Mouse (Mus musculus): Measurements from ENCODE around the gene Rpl5.

The Rpl5 gene

DNA sequence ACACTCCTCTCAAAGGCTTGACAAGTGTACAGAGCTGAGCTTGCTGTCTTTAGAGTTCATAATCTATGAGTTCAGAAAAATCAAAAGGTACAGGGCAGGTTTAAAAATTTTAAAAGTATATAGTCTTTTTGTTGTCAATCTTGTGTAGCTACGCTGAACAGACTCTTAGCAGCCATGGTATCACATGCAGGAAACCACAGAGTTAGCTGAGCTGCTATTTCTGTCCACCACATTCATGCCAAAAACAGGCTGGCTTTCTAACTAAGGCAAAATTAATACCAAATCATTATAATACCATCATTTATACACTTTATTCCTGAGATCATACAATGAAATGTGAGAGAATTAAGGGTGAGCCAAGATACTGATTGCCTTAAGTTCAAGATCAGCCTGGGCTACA is 46.2 kb downstream of the Rpl5 start:
- no peak for DNase-seq

- DNase-seq, result no peak
Measured at GRCm38 (mm10) chr5:107947548-107947947, 47.2 kb downstream of the Rpl5 start.

DNA sequence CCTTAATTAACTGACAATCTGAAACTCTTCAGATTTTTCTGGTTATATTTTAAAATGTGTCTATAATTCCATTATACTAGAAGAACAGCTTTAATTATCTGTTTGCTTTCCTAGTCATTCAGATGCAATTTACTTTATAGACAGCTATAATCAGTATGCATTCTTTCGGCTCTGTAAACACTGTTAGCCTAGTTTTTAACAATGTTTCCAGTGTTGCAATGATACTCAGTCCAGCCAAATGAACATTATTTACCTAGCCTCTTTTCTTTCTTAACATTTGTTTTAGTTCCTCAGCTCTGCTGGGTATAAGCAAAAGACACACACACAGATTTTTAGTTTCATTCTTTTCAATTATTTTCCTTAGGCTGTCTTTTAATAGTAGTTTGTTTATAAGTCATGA is 48.6 kb downstream of the Rpl5 start:
- DNase-seq, result no peak

DNA sequence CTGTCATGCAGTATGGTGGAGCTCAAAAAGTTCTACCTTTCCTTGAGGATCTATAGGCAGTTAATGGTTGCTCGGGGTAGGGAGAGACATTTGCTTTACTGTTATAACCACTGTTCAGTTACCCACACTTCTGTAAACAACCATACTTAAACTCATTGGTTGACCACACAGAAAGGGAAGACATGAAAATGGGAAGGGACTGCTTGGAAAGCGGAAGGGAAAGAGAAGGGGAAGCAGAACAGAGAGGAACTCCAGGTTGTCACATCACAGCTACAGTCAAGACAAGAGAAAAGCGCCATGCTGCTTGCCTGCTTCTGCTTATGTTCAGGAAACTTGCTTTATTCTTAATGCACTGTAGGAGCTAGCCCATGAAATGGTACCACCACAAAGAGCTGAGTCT is 49.3 kb downstream of the Rpl5 start:
- DNase-seq, result no peak

DNA sequence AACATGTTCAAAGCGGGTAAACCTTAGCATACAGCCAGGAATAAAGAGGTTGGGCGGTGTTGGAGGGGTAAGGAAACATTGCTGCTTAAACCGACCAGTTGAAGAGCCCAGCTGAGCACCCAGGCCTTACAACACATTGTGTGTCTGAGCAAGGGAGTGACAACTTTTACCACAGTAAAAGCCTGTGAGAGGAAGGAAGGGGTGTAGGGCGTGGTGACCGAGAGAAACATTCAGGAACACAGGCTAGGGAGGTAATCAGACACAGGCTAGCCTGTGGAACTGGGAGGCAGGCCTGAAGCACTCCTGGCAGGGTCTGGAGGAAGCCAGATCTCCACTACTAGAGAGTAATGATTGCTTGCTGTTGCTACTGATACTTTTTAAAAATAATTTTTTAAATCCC is 50.3 kb downstream of the Rpl5 start:
- DNase-seq, result no peak
